Mouse (Mus musculus) embryonic facial prominence, embryonic 13.5 days (tissue): ENCODE measurements around the gene Zp1. TPM values are rescaled to one million over a fixed set of nuclear protein-coding genes. Genes with fewer than 3 reads are reported as not detected.

Experiments
- ATAC-seq: fragments of 200-750 bp; cut with Nextera tagmentation; 2 replicates; pipeline ENCODE4 v1.8.0; 2017; ENCODE audit warnings: low read depth; ENCODE audit not compliant: insufficient number of reproducible peaks, insufficient read depth, low FRiP score, low TSS enrichment
- H3K27ac ChIP-seq: fragments of 300-500 bp; sonication (generic); 2 replicates; pipeline ENCODE4 v1.5.1; 2015; ENCODE audit warnings: moderate library complexity, mild to moderate bottlenecking, inconsistent platforms
- H3K27me3 ChIP-seq: fragments of 300-500 bp; sonication (generic); 2 replicates; pipeline ENCODE4 v1.6.1; 2015; ENCODE audit warnings: mild to moderate bottlenecking, inconsistent platforms
- H3K36me3 ChIP-seq: fragments of 300-500 bp; sonication (generic); 2 replicates; pipeline ENCODE4 v1.6.1; 2015; ENCODE audit warnings: mild to moderate bottlenecking, inconsistent platforms
- H3K4me1 ChIP-seq: fragments of 300-500 bp; sonication (generic); 2 replicates; pipeline ENCODE4 v1.6.1; 2015; ENCODE audit warnings: inconsistent platforms
- H3K4me2 ChIP-seq: fragments of 300-500 bp; sonication (generic); 2 replicates; pipeline ENCODE4 v1.6.1; 2015; ENCODE audit warnings: moderate library complexity, mild to moderate bottlenecking, inconsistent platforms
- H3K4me3 ChIP-seq: fragments of 300-500 bp; sonication (generic); 2 replicates; pipeline ENCODE4 v1.5.1; 2015; ENCODE audit warnings: mild to moderate bottlenecking, inconsistent platforms
- H3K9ac ChIP-seq: fragments of 300-500 bp; sonication (generic); 2 replicates; pipeline ENCODE4 v1.6.1; 2015; ENCODE audit warnings: mild to moderate bottlenecking, inconsistent platforms
- H3K9me3 ChIP-seq: fragments of 300-500 bp; sonication (generic); 2 replicates; pipeline ENCODE4 v1.6.1; 2016; ENCODE audit warnings: inconsistent platforms
- WGBS: fragments of 180-500 bp; shearing (Covaris S2); methylation state at CpG from one replicate; pipeline ENCODE4 v1.1.7; 2015; ENCODE audit warnings: mixed read lengths; 5-methylcytosine and 5-hydroxymethylcytosine counted together
- polyA plus RNA-seq: library from polyadenylated mRNA; unstranded; fragments of >200 nt; fragmentation: Nextera tagmentation; extraction: Ambion mirVana; gene quantifications from 2 replicates; pipeline ENCODE4 v1.2.1, GENCODE M21; 2015

Gene Zp1
- polyA plus RNA-seq, 1 experiment from 2014 or later, result not detected

GRCm38 (mm10) chr19:10943955-10944354 lies 23.5 kb upstream of the Zp1 start:
- Histone ChIP-seq H3K27ac (no peak overlapping the region), H3K4me3 (no peak overlapping the region), H3K4me1 (peaks cover 32% of the 10 kb centered on the region), H3K27me3 (no peaks in the 10 kb centered on the region), H3K4me2 (no peak overlapping the region), H3K36me3 (peaks cover 44% of the 10 kb centered on the region), H3K9ac (no peak overlapping the region), H3K9me3 (no peaks in the 10 kb centered on the region)
- WGBS, result 82% methylated on average over 3 of the region's 3 CpGs
- no peak for ATAC-seq

- Histone ChIP-seq H3K4me3 (peak overlapping the region; percentile 47), H3K9me3 (no peaks in the 10 kb centered on the region), H3K4me2 (peak overlapping the region; percentile 92), H3K4me1 (peaks cover 9% of the 10 kb centered on the region; the same call in 1 of the 2 replicates), H3K9ac (peak overlapping the region; percentile 74), H3K27me3 (no peaks in the 10 kb centered on the region), H3K27ac (no peak overlapping the region), H3K36me3 (peaks cover 38% of the 10 kb centered on the region)
- ATAC-seq, result peak; percentile 68
- WGBS, result 2% methylated on average over 40 of the region's 40 CpGs
These were observed 20.5 kb upstream of the Zp1 start for GRCm38 (mm10) chr19:10940801-10941457.

DNA sequence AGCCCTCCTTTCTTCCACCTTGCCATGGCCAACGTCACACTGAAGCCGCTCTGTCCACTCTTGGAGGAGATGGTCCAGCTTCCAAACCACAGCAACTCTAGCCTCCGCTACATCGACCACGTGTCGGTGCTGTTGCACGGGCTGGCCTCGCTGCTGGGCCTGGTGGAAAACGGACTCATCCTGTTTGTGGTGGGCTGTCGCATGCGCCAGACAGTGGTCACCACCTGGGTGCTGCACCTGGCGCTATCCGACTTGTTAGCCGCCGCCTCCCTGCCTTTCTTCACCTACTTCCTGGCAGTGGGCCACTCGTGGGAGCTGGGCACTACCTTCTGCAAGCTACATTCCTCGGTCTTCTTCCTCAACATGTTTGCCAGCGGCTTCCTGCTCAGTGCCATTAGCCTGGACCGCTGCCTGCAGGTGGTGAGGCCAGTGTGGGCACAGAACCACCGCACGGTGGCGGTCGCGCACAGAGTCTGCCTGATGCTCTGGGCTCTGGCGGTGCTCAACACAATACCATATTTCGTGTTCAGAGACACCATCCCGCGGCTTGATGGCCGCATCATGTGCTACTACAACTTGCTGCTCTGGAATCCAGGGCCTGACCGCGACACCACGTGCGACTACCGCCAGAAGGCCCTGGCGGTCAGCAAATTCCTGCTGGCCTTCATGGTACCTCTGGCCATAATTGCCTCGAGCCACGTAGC lies 19.8 kb upstream of the Zp1 start:
- Histone ChIP-seq H3K27ac (no peak overlapping the region), H3K9me3 (no peaks in the 10 kb centered on the region), H3K4me2 (peak overlapping the region; percentile 92), H3K4me1 (peaks cover 9% of the 10 kb centered on the region; the same call in 1 of the 2 replicates), H3K36me3 (peaks cover 36% of the 10 kb centered on the region), H3K9ac (peak overlapping the region; percentile 74), H3K4me3 (peak overlapping the region; percentile 47), H3K27me3 (no peaks in the 10 kb centered on the region)
- ATAC-seq, result peak; percentile 75
- WGBS, result 17% methylated on average over 37 of the region's 37 CpGs

GRCm38 (mm10) chr19:10938771-10939170 lies 18.3 kb upstream of the Zp1 start:
- Histone ChIP-seq H3K27me3 (no peaks in the 10 kb centered on the region), H3K36me3 (peaks cover 21% of the 10 kb centered on the region), H3K9ac (no peak overlapping the region), H3K4me1 (peaks cover 9% of the 10 kb centered on the region; the same call in 1 of the 2 replicates), H3K4me3 (no peak overlapping the region), H3K9me3 (no peaks in the 10 kb centered on the region), H3K4me2 (no peak overlapping the region), H3K27ac (no peak overlapping the region)
- WGBS, result 56% methylated on average over 3 of the region's 3 CpGs
- ATAC-seq, result no peak

DNA sequence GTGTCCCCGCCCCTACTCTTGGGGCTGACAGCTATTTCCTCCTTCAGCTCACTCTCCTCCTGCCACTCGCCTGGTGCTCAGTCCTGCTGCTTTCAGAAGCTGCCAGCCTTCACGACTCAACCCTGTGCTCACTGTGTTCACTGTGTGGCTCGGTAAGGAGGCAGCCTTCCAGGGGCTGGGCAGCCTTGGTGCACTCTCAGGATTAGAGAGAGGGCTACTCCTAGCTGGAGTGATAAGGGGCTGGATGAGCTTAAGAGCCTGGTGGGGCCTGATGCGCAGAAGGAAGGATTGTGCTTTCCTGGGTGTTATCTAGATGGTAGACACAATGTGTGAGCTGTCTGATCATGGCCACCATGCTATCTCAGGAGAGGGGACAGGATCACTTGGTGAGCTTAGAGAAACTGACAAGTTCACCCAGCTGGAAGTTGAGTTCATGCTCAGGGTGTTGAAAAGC lies 16.7 kb upstream of the Zp1 start, which contains the start of gene Ptgdr2:
Gene Ptgdr2 (plus strand): TSS at position 51 of the 454 bp plus-strand sequence.
- Histone ChIP-seq H3K9ac (no peak within 1 kb of the TSS), H3K27me3 (no peaks in the 10 kb centered on the region), H3K27ac (no peak within 1 kb of the TSS), H3K4me3 (no peak within 1 kb of the TSS), H3K4me1 (peaks cover 9% of the 10 kb centered on the region; the same call in 1 of the 2 replicates), H3K36me3 (peaks cover 5% of the 10 kb centered on the region), H3K4me2 (no peak within 1 kb of the TSS), H3K9me3 (no peaks in the 10 kb centered on the region)
- 51% methylated on average over 5 of the region's 5 CpGs for WGBS
- no peak for ATAC-seq

DNA sequence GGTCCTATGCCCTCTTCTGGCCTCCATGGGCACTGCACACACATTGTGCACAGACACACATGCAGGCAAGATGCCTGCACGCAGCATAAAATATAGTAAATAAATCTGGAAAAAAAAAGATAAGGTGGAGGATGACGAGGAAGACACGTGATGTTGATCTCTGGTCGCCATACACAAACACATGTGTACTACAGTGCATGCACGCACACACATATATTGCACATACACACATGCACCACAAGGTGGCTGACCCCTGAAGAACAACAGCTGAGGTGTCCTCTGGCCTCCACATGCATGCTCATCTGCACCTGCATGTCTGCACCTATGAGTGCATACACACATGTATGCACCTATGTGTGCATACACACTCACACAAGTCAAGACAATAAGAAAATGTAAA lies 15.6 kb upstream of the Zp1 start:
- Histone ChIP-seq H3K9me3 (no peaks in the 10 kb centered on the region), H3K4me2 (no peak overlapping the region), H3K9ac (no peak overlapping the region), H3K4me1 (peaks cover 7% of the 10 kb centered on the region; the same call in 1 of the 2 replicates), H3K4me3 (no peak overlapping the region), H3K27me3 (no peaks in the 10 kb centered on the region), H3K36me3 (no peaks in the 10 kb centered on the region), H3K27ac (no peak overlapping the region)
- no peak for ATAC-seq
- 79% methylated on average over 5 of the region's 5 CpGs for WGBS

DNA sequence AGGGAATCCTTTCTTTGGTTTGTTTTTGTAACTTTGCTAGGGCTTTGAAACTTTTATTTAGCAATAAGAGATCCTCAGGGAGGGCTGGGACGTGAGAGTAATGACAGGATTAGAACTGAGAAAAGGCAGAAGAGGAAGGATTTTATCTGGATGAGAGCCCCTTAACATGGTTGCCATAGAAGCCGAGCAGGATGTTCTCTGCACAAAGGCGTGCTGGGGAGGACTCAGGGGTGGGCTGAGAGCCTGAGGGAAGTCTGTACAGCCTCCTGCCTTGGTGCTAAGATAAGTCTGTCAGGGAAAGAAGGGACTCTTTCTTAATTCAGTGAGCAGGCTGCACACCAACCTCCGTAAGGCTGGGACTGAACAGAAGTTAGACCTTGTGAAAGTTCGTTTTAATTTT lies 14.6 kb upstream of the Zp1 start:
- Histone ChIP-seq H3K4me3 (no peak overlapping the region), H3K9ac (no peak overlapping the region), H3K36me3 (no peaks in the 10 kb centered on the region), H3K9me3 (no peaks in the 10 kb centered on the region), H3K27me3 (no peaks in the 10 kb centered on the region), H3K4me1 (no peaks in the 10 kb centered on the region), H3K4me2 (no peak overlapping the region), H3K27ac (no peak overlapping the region)
- WGBS, result 34% methylated on average over 5 of the region's 5 CpGs
- ATAC-seq, result no peak

DNA sequence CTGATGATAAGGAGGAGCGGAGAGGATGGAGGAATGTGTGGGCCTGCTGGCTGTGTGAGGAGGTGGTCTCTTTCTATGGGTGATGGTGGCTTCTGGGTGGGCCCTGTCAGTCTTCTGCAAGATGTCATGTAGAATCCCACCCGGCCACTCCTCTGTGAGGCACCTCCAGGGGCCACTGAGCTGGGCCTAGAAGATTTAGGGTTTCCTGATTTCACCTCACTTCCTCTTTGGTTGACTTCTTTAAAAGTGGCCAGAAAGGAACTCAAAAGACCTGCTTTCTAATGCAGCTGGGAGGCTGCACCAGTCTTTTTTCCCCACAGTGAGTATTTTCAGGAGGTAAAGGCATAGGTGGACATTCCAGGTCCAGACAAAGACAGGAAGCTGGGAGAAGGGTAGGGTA lies 10.2 kb upstream of the Zp1 start:
- Histone ChIP-seq H3K36me3 (no peaks in the 10 kb centered on the region), H3K9me3 (no peaks in the 10 kb centered on the region), H3K27me3 (no peaks in the 10 kb centered on the region), H3K4me1 (no peaks in the 10 kb centered on the region), H3K4me2 (no peak overlapping the region), H3K27ac (no peak overlapping the region), H3K9ac (no peak overlapping the region), H3K4me3 (no peak overlapping the region)
- 80% methylated on average over 2 of the region's 2 CpGs for WGBS
- ATAC-seq, result no peak

GRCm38 (mm10) chr19:10926666-10927065 lies 6.2 kb upstream of the Zp1 start:
- Histone ChIP-seq H3K9ac (no peak overlapping the region), H3K4me2 (no peak overlapping the region), H3K27ac (no peak overlapping the region), H3K9me3 (no peaks in the 10 kb centered on the region), H3K27me3 (no peaks in the 10 kb centered on the region), H3K36me3 (no peaks in the 10 kb centered on the region), H3K4me1 (no peaks in the 10 kb centered on the region), H3K4me3 (no peak overlapping the region)
- ATAC-seq, result no peak
- WGBS, result 51% methylated on average over 4 of the region's 4 CpGs

GRCm38 (mm10) chr19:10926123-10926621 lies 5.7 kb upstream of the Zp1 start:
- no peak overlapping the region for H3K9ac ChIP-seq
- H3K4me2 ChIP-seq, result no peak overlapping the region
- H3K4me1 ChIP-seq, result no peaks in the 10 kb centered on the region
- no peaks in the 10 kb centered on the region for H3K27me3 ChIP-seq
- no peaks in the 10 kb centered on the region for H3K36me3 ChIP-seq
- no peak overlapping the region for H3K4me3 ChIP-seq
- no peaks in the 10 kb centered on the region for H3K9me3 ChIP-seq
- WGBS, result 29% methylated on average over 6 of the region's 6 CpGs
- H3K27ac ChIP-seq, result no peak overlapping the region
- no peak for ATAC-seq

- ATAC-seq, result no peak
- 43% methylated on average over 4 of the region's 4 CpGs for WGBS
- no peaks in the 10 kb centered on the region for H3K36me3 ChIP-seq
- no peaks in the 10 kb centered on the region for H3K9me3 ChIP-seq
- H3K4me2 ChIP-seq, result no peak overlapping the region
- H3K4me1 ChIP-seq, result no peaks in the 10 kb centered on the region
- H3K27ac ChIP-seq, result no peak overlapping the region
- no peak overlapping the region for H3K4me3 ChIP-seq
- no peaks in the 10 kb centered on the region for H3K27me3 ChIP-seq
- H3K9ac ChIP-seq, result no peak overlapping the region
These were observed 3.8 kb upstream of the Zp1 start for GRCm38 (mm10) chr19:10924220-10924619.

GRCm38 (mm10) chr19:10921058-10921457 lies 626 bp upstream of the Zp1 start:
- no peaks in the 10 kb centered on the region for H3K9me3 ChIP-seq
- no peak overlapping the region for H3K4me3 ChIP-seq
- no peaks in the 10 kb centered on the region for H3K36me3 ChIP-seq
- WGBS, result 77% methylated on average over 3 of the region's 3 CpGs
- no peak overlapping the region for H3K4me2 ChIP-seq
- no peaks in the 10 kb centered on the region for H3K4me1 ChIP-seq
- ATAC-seq, result no peak
- no peak overlapping the region for H3K27ac ChIP-seq
- no peak overlapping the region for H3K9ac ChIP-seq
- no peaks in the 10 kb centered on the region for H3K27me3 ChIP-seq
